Mouse (Mus musculus) skeletal muscle tissue, adult 2 months (tissue): ENCODE data around the gene Tcl1b1.
"Not testable (repeated sequence)": the region's sequence is repeated elsewhere in the genome, so short reads cannot be mapped to it uniquely, and the experiment has no call there.

Experiments used
- DNase-seq: peaks from one replicate; pipeline ENCODE4 v3.0.0-alpha.2; 2012; ENCODE audit warnings: low read depth, low spot score

Tcl1b1 gene

GRCm38 (mm10) chr12:105159390-105159789 is at the start of gene Tcl1b1:
Gene Tcl1b1, plus strand, starts transcription at chr12:105159690.
- DNase-seq, result no peak

- no peak for DNase-seq
These were observed 49.7 kb upstream of the Tcl1b1 start for GRCm38 (mm10) chr12:105109812-105110211.

GRCm38 (mm10) chr12:105112321-105112988 is 47.0 kb upstream of the Tcl1b1 start:
- no peak for DNase-seq

GRCm38 (mm10) chr12:105116648-105117047 is 42.8 kb upstream of the Tcl1b1 start:
- no peak for DNase-seq

GRCm38 (mm10) chr12:105125362-105125761 is 34.1 kb upstream of the Tcl1b1 start:
- DNase-seq, result no peak

- no peak for DNase-seq
These were observed 33.0 kb upstream of the Tcl1b1 start for GRCm38 (mm10) chr12:105126516-105126915.

GRCm38 (mm10) chr12:105127607-105128006 is 31.9 kb upstream of the Tcl1b1 start:
- no peak for DNase-seq

- DNase-seq, result not testable (repeated sequence)
These were observed 29.8 kb upstream of the Tcl1b1 start for GRCm38 (mm10) chr12:105129494-105130205.

GRCm38 (mm10) chr12:105134167-105134566 is 25.3 kb upstream of the Tcl1b1 start:
- DNase-seq, result not testable (repeated sequence)

- DNase-seq, result not testable (repeated sequence)
These were observed 24.7 kb upstream of the Tcl1b1 start for GRCm38 (mm10) chr12:105134826-105135225.

GRCm38 (mm10) chr12:105137729-105138128 is 21.8 kb upstream of the Tcl1b1 start:
- not testable (repeated sequence) for DNase-seq

GRCm38 (mm10) chr12:105143096-105143495 is 16.4 kb upstream of the Tcl1b1 start:
- no peak for DNase-seq

GRCm38 (mm10) chr12:105144928-105145327 is 14.6 kb upstream of the Tcl1b1 start:
- DNase-seq, result not testable (repeated sequence)

GRCm38 (mm10) chr12:105145714-105146113 is 13.8 kb upstream of the Tcl1b1 start, which contains the start of gene Tcl1b2:
Gene Tcl1b2, plus strand, starts transcription at chr12:105146014.
- no peak for DNase-seq

GRCm38 (mm10) chr12:105155286-105155685 is 4.2 kb upstream of the Tcl1b1 start:
- DNase-seq, result peak; percentile 20

GRCm38 (mm10) chr12:105158842-105159241 is 648 bp upstream of the Tcl1b1 start:
- no peak for DNase-seq

- no peak for DNase-seq
These were observed 7.2 kb downstream of the Tcl1b1 start for GRCm38 (mm10) chr12:105166734-105167133.

- no peak for DNase-seq
These were observed 13.9 kb downstream of the Tcl1b1 start for GRCm38 (mm10) chr12:105173366-105173765.

GRCm38 (mm10) chr12:105174318-105174717 is 14.8 kb downstream of the Tcl1b1 start:
- not testable (repeated sequence) for DNase-seq

- not testable (repeated sequence) for DNase-seq
These were observed 16.6 kb downstream of the Tcl1b1 start, which contains the start of gene Tcl1b5 for GRCm38 (mm10) chr12:105176044-105176443. Gene Tcl1b5, plus strand, starts transcription at chr12:105176344.

- DNase-seq, result not testable (repeated sequence)
These were observed 21.7 kb downstream of the Tcl1b1 start for GRCm38 (mm10) chr12:105181040-105181644.

- DNase-seq, result not testable (repeated sequence)
These were observed 29.5 kb downstream of the Tcl1b1 start for GRCm38 (mm10) chr12:105188980-105189379.
